Mouse (Mus musculus): Measurements from ENCODE around the gene Tmem131. TPM values are rescaled to one million over a fixed set of nuclear protein-coding genes. Genes with fewer than 3 reads are reported as not detected.

Tmem131 gene
- polyA plus RNA-seq, 1 experiment from 2014 or later = 13.4 TPM

DNA sequence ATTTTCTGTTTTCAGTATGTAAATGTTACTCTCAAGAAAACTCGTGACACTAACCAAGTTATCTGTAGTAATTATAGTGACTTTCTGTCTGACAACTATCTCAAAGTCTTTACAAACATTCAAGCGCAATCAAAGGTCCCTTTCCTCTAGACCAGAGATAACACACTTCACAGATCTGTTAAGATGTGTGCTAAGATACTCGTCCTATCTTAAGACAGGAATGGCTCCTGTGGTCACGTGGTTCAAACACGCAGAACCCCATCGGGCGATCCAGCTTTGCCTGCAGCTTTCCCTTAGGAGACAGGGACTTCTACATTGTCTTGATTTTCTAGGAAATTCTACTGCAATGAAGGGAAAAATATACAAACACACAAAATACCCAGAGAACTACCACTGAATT lies 6.9 kb downstream of the Tmem131 start:
- H3K27ac ChIP-seq = no peak overlapping the region
- peak overlapping the region; percentile 3; the same call in 1 of the 2 replicates for H3K4me2 ChIP-seq (replicated peaks)
- no peak for ATAC-seq (ENCODE audit: low FRiP score, low read depth)
- 82% methylated on average over 7 of the region's 7 CpGs for WGBS
- H3K9ac ChIP-seq = no peak overlapping the region
- no peak overlapping the region for H3K4me3 ChIP-seq
- H3K36me3 ChIP-seq = no peaks in the 10 kb centered on the region
- peaks cover 26% of the 10 kb centered on the region for H3K4me1 ChIP-seq
- H3K27me3 ChIP-seq = no peaks in the 10 kb centered on the region
- no peaks in the 10 kb centered on the region for H3K9me3 ChIP-seq

DNA sequence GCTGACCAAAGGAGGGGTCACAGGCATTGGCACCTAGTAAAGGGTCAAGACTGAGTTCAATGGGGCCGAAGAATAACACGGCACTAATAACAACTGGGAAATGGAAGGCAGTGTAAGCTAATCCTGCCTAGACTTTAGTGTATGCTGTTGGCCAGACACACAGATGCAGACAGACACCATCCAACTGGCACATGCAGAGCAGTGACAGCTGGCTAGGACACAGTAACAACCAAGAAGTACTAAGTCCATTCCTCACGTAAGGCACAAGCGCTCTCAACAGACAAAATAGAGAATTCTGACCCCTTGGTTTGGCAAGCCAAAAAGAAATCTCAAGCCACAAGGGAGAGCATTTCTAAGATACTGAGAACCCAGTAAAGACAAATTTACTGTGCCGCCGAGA lies 8.7 kb downstream of the Tmem131 start:
- Histone ChIP-seq H3K4me2 (replicated peaks) (0 out of 2 replicates have a peak overlapping the region, but pooled peaks have one; percentile 17), H3K9ac (no peak overlapping the region), H3K9me3 (no peaks in the 10 kb centered on the region), H3K27me3 (no peaks in the 10 kb centered on the region), H3K4me3 (no peak overlapping the region), H3K4me1 (peaks cover 26% of the 10 kb centered on the region), H3K36me3 (no peaks in the 10 kb centered on the region), H3K27ac (no peak overlapping the region)
- 74% methylated on average over 6 of the region's 6 CpGs for WGBS
- ATAC-seq (ENCODE audit: low FRiP score, low read depth) = no peak

DNA sequence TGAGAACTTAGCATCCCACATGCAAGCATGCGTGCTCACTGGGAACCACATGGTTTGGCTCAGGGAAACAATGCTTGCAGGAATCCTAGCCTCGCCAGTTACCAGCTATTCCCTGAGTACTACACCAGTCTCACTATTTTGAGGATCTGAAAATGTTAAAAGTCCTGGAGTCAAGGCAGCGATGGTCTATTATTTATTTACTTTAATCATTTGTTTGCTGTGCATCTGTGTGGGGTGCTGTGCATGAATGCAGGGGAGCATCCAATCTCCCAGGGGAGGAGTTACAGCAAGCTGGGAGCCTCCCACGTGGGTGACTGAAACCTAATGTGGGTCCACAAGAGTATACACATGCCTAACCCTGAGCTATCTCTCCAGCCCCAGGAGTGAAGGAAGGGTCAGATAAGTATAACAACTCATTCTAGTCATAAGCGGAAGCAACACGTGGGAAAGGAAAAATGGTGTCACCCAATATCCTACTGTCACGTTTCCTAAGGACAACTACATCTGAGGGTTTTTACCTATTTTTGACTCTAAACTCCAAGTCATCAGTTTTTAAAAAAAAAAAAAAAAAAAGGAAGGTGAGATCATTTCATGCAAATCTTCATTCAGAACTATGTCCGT lies 9.4 kb downstream of the Tmem131 start:
- no peak for ATAC-seq (ENCODE audit: low FRiP score, low read depth)
- H3K4me2 ChIP-seq (replicated peaks) = no peak overlapping the region
- WGBS = 84% methylated on average over 8 of the region's 8 CpGs
- H3K36me3 ChIP-seq = no peaks in the 10 kb centered on the region
- H3K9ac ChIP-seq = no peak overlapping the region
- H3K27ac ChIP-seq = no peak overlapping the region
- H3K4me3 ChIP-seq = no peak overlapping the region
- H3K9me3 ChIP-seq = no peaks in the 10 kb centered on the region
- H3K27me3 ChIP-seq = no peaks in the 10 kb centered on the region
- H3K4me1 ChIP-seq = peaks cover 26% of the 10 kb centered on the region

DNA sequence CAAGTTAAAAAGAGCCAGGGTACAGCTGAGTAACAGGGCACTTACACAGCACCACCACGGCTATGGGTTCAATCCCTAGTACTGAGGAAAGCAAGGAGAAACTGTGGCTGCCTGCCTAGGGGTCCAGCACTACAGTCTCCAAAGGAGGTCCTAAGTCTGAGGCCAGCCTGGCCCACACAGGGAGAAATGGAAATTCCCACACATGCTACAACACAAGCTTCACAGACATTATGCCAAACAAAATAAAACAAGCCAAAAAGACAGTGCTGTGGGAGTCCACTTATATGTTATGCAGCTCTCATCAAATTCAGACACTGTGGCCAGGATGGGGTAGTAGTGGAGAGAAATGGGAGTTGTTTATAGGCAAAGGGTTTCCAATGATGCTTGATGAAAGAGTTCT lies 11.2 kb downstream of the Tmem131 start:
- 85% methylated on average over 1 of the region's 1 CpGs for WGBS
- no peak for ATAC-seq (ENCODE audit: low FRiP score, low read depth)
- no peak overlapping the region for H3K4me2 ChIP-seq (replicated peaks)

DNA sequence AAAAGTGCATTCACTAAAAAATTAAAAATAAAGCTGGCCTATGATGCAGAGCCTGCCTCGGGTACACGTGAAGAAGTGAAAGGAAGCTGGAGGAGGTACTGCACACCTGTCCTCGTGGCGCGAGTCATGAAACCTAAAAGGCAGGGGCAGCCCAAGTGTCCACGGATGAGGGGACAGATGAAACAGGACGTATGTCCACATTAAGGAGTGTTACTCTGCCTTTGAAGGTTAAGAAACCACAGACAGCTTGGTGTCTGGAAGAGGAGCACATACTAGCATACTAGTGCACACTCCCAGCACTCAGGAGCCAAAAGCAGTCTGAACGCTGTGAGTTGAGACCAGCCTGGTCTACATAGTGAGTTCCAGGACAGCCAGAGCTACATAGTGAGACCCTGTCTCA lies 12.6 kb downstream of the Tmem131 start:
- H3K27me3 ChIP-seq = no peaks in the 10 kb centered on the region
- H3K36me3 ChIP-seq = no peaks in the 10 kb centered on the region
- no peak for ATAC-seq (ENCODE audit: low FRiP score, low read depth)
- peaks cover 16% of the 10 kb centered on the region for H3K4me1 ChIP-seq
- H3K27ac ChIP-seq = no peak overlapping the region
- no peak overlapping the region for H3K9ac ChIP-seq
- H3K4me2 ChIP-seq (replicated peaks) = no peak overlapping the region
- no peaks in the 10 kb centered on the region for H3K9me3 ChIP-seq
- H3K4me3 ChIP-seq = no peak overlapping the region
- WGBS = 87% methylated on average over 8 of the region's 8 CpGs

More for the DNA sequence above, 11.2 kb downstream of the Tmem131 start:
- Histone ChIP-seq H3K27me3 (no peaks in the 10 kb centered on the region), H3K9ac (no peak overlapping the region), H3K36me3 (no peaks in the 10 kb centered on the region), H3K4me1 (peaks cover 17% of the 10 kb centered on the region), H3K9me3 (no peaks in the 10 kb centered on the region), H3K4me3 (no peak overlapping the region), H3K27ac (no peak overlapping the region)

DNA sequence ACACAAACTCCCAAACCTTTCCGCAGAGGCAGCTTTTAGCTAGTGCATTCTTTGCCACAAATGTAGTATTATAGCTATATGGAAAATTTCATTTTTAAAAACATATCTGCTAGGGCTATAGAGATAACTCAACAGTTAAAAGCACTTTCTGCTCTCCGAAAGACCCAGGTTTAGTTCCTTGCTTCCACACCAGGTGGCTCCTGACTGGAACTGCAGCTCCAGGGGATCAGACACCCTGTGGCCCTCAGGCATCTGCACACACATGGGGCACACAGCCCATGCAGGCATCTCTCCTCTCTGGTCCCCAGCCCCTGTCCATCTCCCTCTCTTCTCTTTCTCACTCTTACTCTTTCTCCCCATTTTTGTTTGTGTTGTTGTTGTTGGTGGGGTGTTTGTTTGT lies 13.5 kb downstream of the Tmem131 start:
- H3K9me3 ChIP-seq = no peaks in the 10 kb centered on the region
- H3K9ac ChIP-seq = no peak overlapping the region
- H3K4me1 ChIP-seq = peaks cover 16% of the 10 kb centered on the region
- H3K4me3 ChIP-seq = no peak overlapping the region
- H3K36me3 ChIP-seq = no peaks in the 10 kb centered on the region
- no peak overlapping the region for H3K27ac ChIP-seq
- no peak overlapping the region for H3K4me2 ChIP-seq (replicated peaks)
- 84% methylated on average over 2 of the region's 2 CpGs for WGBS
- no peak for ATAC-seq (ENCODE audit: low FRiP score, low read depth)
- H3K27me3 ChIP-seq = no peaks in the 10 kb centered on the region

DNA sequence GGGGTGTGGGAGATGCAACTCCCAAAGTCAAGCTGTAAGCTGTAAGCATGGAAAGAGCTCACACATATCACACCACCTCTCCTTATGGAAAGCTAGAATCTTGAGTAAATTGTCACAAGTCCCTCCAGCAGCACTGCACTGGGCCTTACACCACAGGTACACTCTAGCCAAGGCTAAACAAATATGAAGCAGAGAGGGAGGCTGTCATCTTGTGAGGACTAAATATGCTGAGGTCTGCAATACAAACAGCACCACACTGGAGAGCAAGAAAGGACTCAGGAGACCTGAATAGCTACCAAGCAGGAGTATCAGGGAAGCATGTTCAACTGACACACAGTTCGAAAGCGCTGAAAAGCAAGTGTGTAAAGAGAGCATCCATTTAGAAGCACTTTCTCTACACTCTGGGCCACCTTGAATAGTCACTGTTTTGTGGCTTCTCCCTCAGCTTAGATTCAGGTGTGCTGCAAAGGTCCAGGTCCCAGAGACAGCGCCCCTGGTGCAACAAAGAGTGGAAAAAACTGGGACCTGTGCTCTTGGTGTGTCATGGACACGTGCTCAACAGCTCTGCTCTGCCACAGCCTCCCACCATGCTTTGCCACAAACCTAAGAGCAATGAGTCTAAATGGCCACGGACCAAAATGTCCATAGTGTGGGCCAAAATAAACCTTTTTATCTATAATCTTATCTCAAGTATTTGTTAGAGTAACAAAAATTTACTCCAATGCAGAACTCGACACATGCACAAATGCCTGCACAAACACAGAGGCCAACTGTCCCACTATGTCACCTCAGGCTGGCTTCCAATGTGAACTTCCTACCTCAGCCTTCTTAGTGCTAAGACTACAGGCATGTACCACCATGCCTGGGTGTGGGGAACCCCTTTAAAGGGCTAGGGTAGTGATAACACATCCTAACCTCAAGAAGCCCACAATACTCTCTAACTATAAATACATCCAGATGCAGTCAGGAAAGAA lies 14.8 kb downstream of the Tmem131 start:
- Histone ChIP-seq H3K9me3 (no peaks in the 10 kb centered on the region), H3K9ac (no peak overlapping the region), H3K4me1 (peaks cover 11% of the 10 kb centered on the region), H3K4me2 (replicated peaks) (no peak overlapping the region), H3K27ac (no peak overlapping the region), H3K4me3 (no peak overlapping the region), H3K36me3 (no peaks in the 10 kb centered on the region), H3K27me3 (no peaks in the 10 kb centered on the region)
- 89% methylated on average over 6 of the region's 6 CpGs for WGBS
- no peak for ATAC-seq (ENCODE audit: low FRiP score, low read depth)

DNA sequence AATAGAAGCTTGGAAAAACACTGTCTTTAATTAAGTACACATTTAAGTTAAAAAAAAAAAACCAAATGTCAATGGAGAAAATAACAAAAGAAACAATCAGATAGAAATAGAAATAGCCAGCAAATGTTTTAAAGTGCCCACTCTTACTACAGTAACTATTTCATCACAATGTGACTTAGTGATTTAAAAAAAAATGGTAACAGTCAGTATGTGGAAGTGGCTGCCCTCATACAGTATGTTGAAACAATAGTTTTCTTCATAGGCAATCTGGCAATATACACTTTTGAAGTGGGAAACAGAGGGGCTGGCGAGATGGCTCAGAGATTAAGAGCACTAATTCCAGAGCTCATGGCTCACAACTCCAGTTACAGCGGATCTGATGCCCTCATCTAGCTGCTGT lies 15.9 kb downstream of the Tmem131 start:
- Histone ChIP-seq H3K36me3 (no peaks in the 10 kb centered on the region), H3K27ac (no peak overlapping the region), H3K4me2 (replicated peaks) (no peak overlapping the region), H3K27me3 (no peaks in the 10 kb centered on the region), H3K4me3 (no peak overlapping the region), H3K9ac (no peak overlapping the region), H3K4me1 (peaks cover 11% of the 10 kb centered on the region), H3K9me3 (no peaks in the 10 kb centered on the region)
- ATAC-seq (ENCODE audit: low FRiP score, low read depth) = no peak
- WGBS = 69% methylated on average over 2 of the region's 2 CpGs

DNA sequence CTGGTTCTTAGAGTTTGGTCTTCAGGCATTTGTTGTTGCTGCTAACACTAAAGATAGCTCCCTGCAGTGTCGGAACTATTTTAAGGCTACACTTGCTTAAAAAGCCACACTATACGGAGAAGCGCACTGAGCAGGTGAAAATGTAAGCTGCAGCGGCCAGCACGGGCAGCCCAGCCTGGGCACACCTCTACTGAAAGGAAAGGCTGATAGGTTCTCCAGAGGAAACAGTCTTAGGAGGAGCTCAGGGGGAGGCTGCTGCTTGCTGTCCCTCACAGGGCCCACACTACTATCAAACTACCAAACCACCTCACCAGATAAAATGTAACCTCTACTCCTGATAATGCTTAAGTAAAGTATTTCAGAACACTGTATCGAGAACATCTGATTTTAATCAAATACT lies 16.7 kb downstream of the Tmem131 start:
- ATAC-seq (ENCODE audit: low FRiP score, low read depth) = no peak
- Histone ChIP-seq H3K27ac (no peak overlapping the region), H3K4me2 (replicated peaks) (no peak overlapping the region), H3K27me3 (no peaks in the 10 kb centered on the region), H3K4me3 (no peak overlapping the region), H3K4me1 (peaks cover 11% of the 10 kb centered on the region), H3K9ac (no peak overlapping the region), H3K9me3 (no peaks in the 10 kb centered on the region), H3K36me3 (no peaks in the 10 kb centered on the region)
- 91% methylated on average over 6 of the region's 6 CpGs for WGBS

DNA sequence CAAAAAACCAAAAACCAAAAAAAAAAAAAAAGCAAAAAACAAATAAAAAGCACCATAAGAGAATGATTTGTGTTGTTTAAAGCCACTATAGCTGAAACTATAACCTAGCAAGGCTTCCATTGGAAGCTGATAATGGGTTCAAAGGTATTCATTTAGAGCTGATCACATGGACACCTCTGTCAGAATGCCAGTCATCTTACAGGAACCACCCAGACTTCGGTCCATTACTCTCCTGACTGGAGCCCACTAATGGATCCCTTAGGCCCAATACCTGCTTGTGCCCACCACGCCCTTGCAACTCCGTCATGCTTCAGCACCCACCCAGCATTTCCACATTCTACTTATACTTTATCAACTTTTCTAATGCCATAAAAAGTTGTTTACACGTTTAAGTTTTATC lies 17.2 kb downstream of the Tmem131 start:
- no peak for ATAC-seq (ENCODE audit: low FRiP score, low read depth)
- no peak overlapping the region for H3K4me2 ChIP-seq (replicated peaks)
- H3K27ac ChIP-seq = no peak overlapping the region
- no peak overlapping the region for H3K9ac ChIP-seq
- WGBS = 94% methylated on average over 4 of the region's 4 CpGs
- H3K36me3 ChIP-seq = no peaks in the 10 kb centered on the region
- H3K4me1 ChIP-seq = peaks cover 11% of the 10 kb centered on the region
- H3K4me3 ChIP-seq = no peak overlapping the region
- H3K27me3 ChIP-seq = no peaks in the 10 kb centered on the region
- H3K9me3 ChIP-seq = no peaks in the 10 kb centered on the region

DNA sequence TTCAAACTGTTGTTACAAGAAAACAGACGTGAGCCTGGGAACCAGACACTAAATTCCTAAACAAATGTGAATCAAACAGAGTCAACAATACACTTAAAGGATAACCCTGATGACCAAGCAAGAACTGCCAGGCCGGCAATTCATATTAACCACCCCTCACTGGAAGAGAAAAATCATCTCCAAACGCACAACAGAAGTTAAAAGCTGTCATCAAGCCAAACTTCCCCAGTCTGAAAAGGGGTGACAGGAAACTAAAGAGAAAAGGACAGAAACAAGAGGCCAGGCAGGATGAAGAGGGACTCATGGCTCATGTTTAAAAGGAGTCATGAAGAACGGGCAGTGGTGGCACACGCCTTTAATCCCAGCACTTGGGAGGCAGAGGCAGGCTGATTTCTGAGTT lies 17.7 kb downstream of the Tmem131 start:
- Histone ChIP-seq H3K4me2 (replicated peaks) (no peak overlapping the region), H3K4me1 (peaks cover 15% of the 10 kb centered on the region), H3K36me3 (no peaks in the 10 kb centered on the region), H3K4me3 (no peak overlapping the region), H3K9me3 (no peaks in the 10 kb centered on the region), H3K27me3 (no peaks in the 10 kb centered on the region), H3K27ac (no peak overlapping the region), H3K9ac (no peak overlapping the region)
- no peak for ATAC-seq (ENCODE audit: low FRiP score, low read depth)
- WGBS = 61% methylated on average over 5 of the region's 5 CpGs

DNA sequence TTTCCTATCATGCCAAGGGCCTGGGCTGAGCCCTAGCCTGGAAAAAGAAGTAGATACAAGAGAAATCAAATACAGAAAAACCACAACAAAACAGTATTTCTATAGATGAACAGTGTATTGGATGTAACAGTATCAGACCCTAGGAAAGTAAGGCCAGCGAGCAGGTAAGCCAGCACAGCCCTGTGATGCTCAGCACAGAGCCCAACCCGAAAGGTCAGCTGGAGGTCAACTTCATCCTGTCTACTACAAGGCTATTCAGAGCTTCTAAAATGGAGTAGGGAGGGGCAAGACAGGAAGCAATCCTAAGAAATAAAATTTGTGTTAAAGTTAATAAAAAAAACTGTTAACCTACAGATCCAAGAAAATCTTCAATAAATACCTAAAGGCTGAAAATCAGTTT lies 18.6 kb downstream of the Tmem131 start:
- H3K4me2 ChIP-seq (replicated peaks) = no peak overlapping the region
- no peaks in the 10 kb centered on the region for H3K27me3 ChIP-seq
- no peak overlapping the region for H3K9ac ChIP-seq
- H3K4me1 ChIP-seq = peaks cover 24% of the 10 kb centered on the region
- H3K4me3 ChIP-seq = no peak overlapping the region
- H3K27ac ChIP-seq = no peak overlapping the region
- H3K9me3 ChIP-seq = no peaks in the 10 kb centered on the region
- no peak for ATAC-seq (ENCODE audit: low FRiP score, low read depth)
- 76% methylated on average over 2 of the region's 2 CpGs for WGBS
- no peaks in the 10 kb centered on the region; the same call in 1 of the 2 replicates for H3K36me3 ChIP-seq

Measured in limb, embryonic 13.5 days (tissue).